Mouse (Mus musculus) c-Kit-negative CD71-positive TER-119-positive erythroid progenitor cells, embryonic 14.5 days (primary cell): ENCODE results near the gene Slc7a5.
A peak's percentile ranks its signal among the peaks of the same experiment; 100 is the strongest.

Source experiments
- DNase-seq: peaks from one replicate; pipeline ENCODE4 v3.0.0-alpha.2; 2013; ENCODE audit warnings: low read depth, low spot score

Gene Slc7a5

GRCm38 (mm10) chr8:121884181-121884580, 23.3 kb downstream of the Slc7a5 start:
- DNase-seq: no peak

- no peak for DNase-seq
These were observed 25.6 kb downstream of the Slc7a5 start for GRCm38 (mm10) chr8:121881921-121882320.

GRCm38 (mm10) chr8:121880818-121881217, 26.7 kb downstream of the Slc7a5 start:
- DNase-seq: no peak

GRCm38 (mm10) chr8:121879712-121880111, 27.8 kb downstream of the Slc7a5 start:
- DNase-seq: no peak

- DNase-seq: no peak
These were observed 29.5 kb downstream of the Slc7a5 start for GRCm38 (mm10) chr8:121877828-121878480.

GRCm38 (mm10) chr8:121877212-121877611, 30.3 kb downstream of the Slc7a5 start:
- DNase-seq: no peak

GRCm38 (mm10) chr8:121875517-121875916, 32.0 kb downstream of the Slc7a5 start:
- no peak for DNase-seq

- no peak for DNase-seq
These were observed 32.4 kb downstream of the Slc7a5 start for GRCm38 (mm10) chr8:121875045-121875444.

- DNase-seq: peak; percentile 44
These were observed 33.5 kb downstream of the Slc7a5 start for GRCm38 (mm10) chr8:121874031-121874430.

GRCm38 (mm10) chr8:121871833-121872440, 35.6 kb downstream of the Slc7a5 start:
- no peak for DNase-seq

- DNase-seq: no peak
These were observed 37.3 kb downstream of the Slc7a5 start for GRCm38 (mm10) chr8:121870190-121870589.

- no peak for DNase-seq
These were observed 38.6 kb downstream of the Slc7a5 start for GRCm38 (mm10) chr8:121868896-121869295.

GRCm38 (mm10) chr8:121868196-121868595, 39.3 kb downstream of the Slc7a5 start:
- no peak for DNase-seq

GRCm38 (mm10) chr8:121865356-121865755, 42.1 kb downstream of the Slc7a5 start:
- DNase-seq: no peak

GRCm38 (mm10) chr8:121861806-121862548, 45.5 kb downstream of the Slc7a5 start:
- DNase-seq: peak; percentile 49

GRCm38 (mm10) chr8:121861276-121861675, 46.2 kb downstream of the Slc7a5 start:
- DNase-seq: no peak

GRCm38 (mm10) chr8:121857747-121858146, 49.7 kb downstream of the Slc7a5 start:
- DNase-seq: no peak

GRCm38 (mm10) chr8:121857331-121857730, 50.2 kb downstream of the Slc7a5 start:
- DNase-seq: no peak

- DNase-seq: no peak
These were observed 51.3 kb downstream of the Slc7a5 start for GRCm38 (mm10) chr8:121856071-121856746.

GRCm38 (mm10) chr8:121853586-121853985, 53.9 kb downstream of the Slc7a5 start:
- DNase-seq: no peak

- DNase-seq: no peak
These were observed 55.0 kb downstream of the Slc7a5 start for GRCm38 (mm10) chr8:121852464-121852863.

GRCm38 (mm10) chr8:121851716-121852115, 55.8 kb downstream of the Slc7a5 start:
- DNase-seq: no peak
